Mouse (Mus musculus): ENCODE measurements at regions not wholly inside any gene's neighbourhood (a gene's known extent, or its start where the extent isn't known, plus 50 kb on each side); places are given as distances from the start of the nearest gene placed in this dataset.

DNA sequence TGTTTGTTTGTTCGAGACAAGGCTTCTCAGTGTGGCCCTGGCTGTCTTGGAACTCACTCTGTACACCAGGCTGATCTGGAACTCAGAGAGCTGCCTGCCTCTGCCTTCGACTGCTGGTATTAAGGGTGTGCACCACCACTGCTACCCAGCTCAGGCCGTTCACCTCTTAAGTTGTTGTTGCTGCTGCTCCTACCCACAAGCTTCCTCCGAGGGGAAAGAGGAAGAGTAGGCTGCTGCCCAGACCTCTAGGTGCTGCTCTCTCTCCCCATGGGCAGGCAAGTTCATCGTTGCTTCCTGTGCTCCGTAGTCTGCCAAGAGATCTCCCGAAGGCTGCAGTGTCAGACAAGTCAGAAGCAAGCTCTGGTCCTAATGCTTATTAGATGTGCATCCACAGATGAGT, 64.2 kb upstream of the Plet1 start:
- Histone ChIP-seq H3K9ac (replicated peaks) (no peak overlapping the region), H3K36me3 (no peaks in the 10 kb centered on the region), H3K9me3 (replicated peaks) (no peaks in the 10 kb centered on the region), H3K4me2 (no peak overlapping the region), H3K27me3 (replicated peaks) (no peaks in the 10 kb centered on the region), H3K4me1 (peaks cover 1% of the 10 kb centered on the region; the same call in 1 of the 2 replicates), H3K4me3 (replicated peaks) (no peak overlapping the region), H3K27ac (replicated peaks) (no peak overlapping the region)
- no peak for ATAC-seq (ENCODE audit: low FRiP score)
- 86% methylated on average over 7 of the region's 7 CpGs for WGBS

GRCm38 (mm10) chr9:50433525-50433924, 60.8 kb upstream of the Plet1 start:
- H3K4me1 ChIP-seq = peaks cover 3% of the 10 kb centered on the region; the same call in 1 of the 2 replicates
- H3K27me3 ChIP-seq (replicated peaks) = no peaks in the 10 kb centered on the region
- no peak overlapping the region for H3K4me3 ChIP-seq (replicated peaks)
- 69% methylated on average over 4 of the region's 4 CpGs for WGBS
- H3K9ac ChIP-seq (replicated peaks) = no peak overlapping the region
- H3K27ac ChIP-seq (replicated peaks) = no peak overlapping the region
- H3K36me3 ChIP-seq = no peaks in the 10 kb centered on the region
- no peaks in the 10 kb centered on the region for H3K9me3 ChIP-seq (replicated peaks)
- no peak for ATAC-seq (ENCODE audit: low FRiP score)
- H3K4me2 ChIP-seq = no peak overlapping the region

- Histone ChIP-seq H3K9ac (replicated peaks) (no peak overlapping the region), H3K4me2 (no peak overlapping the region), H3K36me3 (no peaks in the 10 kb centered on the region), H3K4me3 (replicated peaks) (no peak overlapping the region), H3K4me1 (peaks cover 3% of the 10 kb centered on the region; the same call in 1 of the 2 replicates), H3K27ac (replicated peaks) (no peak overlapping the region), H3K9me3 (replicated peaks) (no peaks in the 10 kb centered on the region), H3K27me3 (replicated peaks) (no peaks in the 10 kb centered on the region)
- no peak for ATAC-seq (ENCODE audit: low FRiP score)
- 52% methylated on average over 4 of the region's 4 CpGs for WGBS
Observed at GRCm38 (mm10) chr9:50433978-50434377, 60.3 kb upstream of the Plet1 start.

GRCm38 (mm10) chr9:50437830-50438722, 56.2 kb upstream of the Plet1 start:
- Histone ChIP-seq H3K4me2 (peak overlapping the region; percentile 87), H3K4me3 (replicated peaks) (peak overlapping the region; percentile 38), H3K27me3 (replicated peaks) (0 out of 2 replicates have a peak, but pooled peaks cover 5% of the 10 kb centered on the region), H3K9ac (replicated peaks) (peak overlapping the region; percentile 55), H3K36me3 (no peaks in the 10 kb centered on the region), H3K4me1 (peaks cover 3% of the 10 kb centered on the region; the same call in 1 of the 2 replicates), H3K9me3 (replicated peaks) (no peaks in the 10 kb centered on the region), H3K27ac (replicated peaks) (no peak overlapping the region)
- peak; percentile 90 for ATAC-seq (ENCODE audit: low FRiP score)
- 16% methylated on average over 17 of the region's 17 CpGs for WGBS

GRCm38 (mm10) chr9:50438738-50439137, 55.6 kb upstream of the Plet1 start:
- H3K4me2 ChIP-seq = no peak overlapping the region
- no peak overlapping the region for H3K4me3 ChIP-seq (replicated peaks)
- H3K27ac ChIP-seq (replicated peaks) = no peak overlapping the region
- 67% methylated on average over 7 of the region's 7 CpGs for WGBS
- H3K9ac ChIP-seq (replicated peaks) = no peak overlapping the region
- no peaks in the 10 kb centered on the region for H3K36me3 ChIP-seq
- H3K4me1 ChIP-seq = peaks cover 3% of the 10 kb centered on the region; the same call in 1 of the 2 replicates
- ATAC-seq (ENCODE audit: low FRiP score) = no peak
- H3K27me3 ChIP-seq (replicated peaks) = 0 out of 2 replicates have a peak, but pooled peaks cover 5% of the 10 kb centered on the region
- H3K9me3 ChIP-seq (replicated peaks) = no peaks in the 10 kb centered on the region

DNA sequence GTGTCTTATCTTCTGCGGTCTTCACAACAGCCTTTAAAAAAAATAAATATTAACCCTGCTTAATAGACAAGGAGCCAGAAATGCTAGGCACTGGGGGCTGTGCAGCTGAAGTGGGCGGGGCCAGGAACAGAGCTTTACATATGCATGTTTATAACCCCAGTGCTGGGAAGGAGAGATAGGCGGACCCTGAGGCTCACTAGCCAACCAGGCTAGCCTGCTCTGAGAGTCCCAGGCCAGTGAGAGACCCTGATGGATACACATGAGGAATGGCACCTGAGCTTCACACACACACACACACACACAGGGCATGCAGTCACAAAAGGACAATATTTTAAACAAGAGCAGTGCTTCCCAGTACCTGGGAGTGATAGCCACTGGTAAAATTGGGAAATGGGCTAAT, 54.1 kb upstream of the Plet1 start:
- peaks cover 3% of the 10 kb centered on the region; the same call in 1 of the 2 replicates for H3K4me1 ChIP-seq
- 0 out of 2 replicates have a peak, but pooled peaks cover 5% of the 10 kb centered on the region for H3K27me3 ChIP-seq (replicated peaks)
- no peak overlapping the region for H3K4me3 ChIP-seq (replicated peaks)
- no peak overlapping the region for H3K4me2 ChIP-seq
- H3K27ac ChIP-seq (replicated peaks) = no peak overlapping the region
- no peaks in the 10 kb centered on the region for H3K9me3 ChIP-seq (replicated peaks)
- no peak for ATAC-seq (ENCODE audit: low FRiP score)
- WGBS = 74% methylated on average over 3 of the region's 3 CpGs
- H3K9ac ChIP-seq (replicated peaks) = no peak overlapping the region
- H3K36me3 ChIP-seq = no peaks in the 10 kb centered on the region

- Histone ChIP-seq H3K9me3 (replicated peaks) (no peaks in the 10 kb centered on the region), H3K4me3 (replicated peaks) (no peak overlapping the region), H3K9ac (replicated peaks) (no peak overlapping the region), H3K36me3 (no peaks in the 10 kb centered on the region), H3K4me2 (no peak overlapping the region), H3K4me1 (peaks cover 3% of the 10 kb centered on the region; the same call in 1 of the 2 replicates), H3K27me3 (replicated peaks) (0 out of 2 replicates have a peak, but pooled peaks cover 5% of the 10 kb centered on the region), H3K27ac (replicated peaks) (no peak overlapping the region)
- ATAC-seq (ENCODE audit: low FRiP score) = no peak
- WGBS = 62% methylated on average over 2 of the region's 2 CpGs
Observed at GRCm38 (mm10) chr9:50440689-50441088, 53.6 kb upstream of the Plet1 start.

DNA sequence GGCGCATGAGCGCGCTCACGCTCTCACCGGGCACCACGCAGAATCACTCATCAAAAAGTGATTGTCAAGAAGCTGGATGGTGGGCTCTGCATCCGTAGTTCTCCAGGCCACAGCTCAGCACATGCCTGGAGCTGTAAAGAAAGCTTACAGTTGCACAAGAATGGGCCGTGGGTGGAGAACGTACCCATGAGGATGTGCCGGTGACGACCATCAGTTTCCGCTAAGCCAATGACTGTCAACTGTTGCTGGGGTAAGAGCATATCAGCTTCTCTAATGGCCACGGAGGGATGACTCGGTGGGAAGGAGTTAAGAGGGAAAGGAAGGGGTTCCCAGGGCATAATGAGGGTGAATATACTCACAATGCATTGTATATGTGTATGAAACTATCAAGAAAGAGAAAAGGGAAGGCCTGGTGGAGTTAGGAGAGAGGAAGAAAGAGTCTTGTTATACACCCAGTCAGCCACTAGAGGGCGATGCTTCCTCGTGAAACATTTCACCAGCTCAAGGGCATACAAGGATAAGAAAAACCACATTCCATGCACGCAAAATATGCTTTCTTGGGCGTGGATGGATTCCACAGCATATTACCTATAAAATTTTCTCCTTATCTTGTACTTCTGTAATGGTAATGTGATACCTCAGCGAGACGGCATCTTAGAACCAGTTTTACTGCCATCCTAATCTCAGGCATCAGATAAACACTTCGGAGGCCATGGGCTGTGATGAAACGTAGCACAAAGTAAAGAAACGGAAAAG, 50.4 kb upstream of the Plet1 start:
- H3K27ac ChIP-seq (replicated peaks) = no peak overlapping the region
- H3K36me3 ChIP-seq = no peaks in the 10 kb centered on the region
- H3K4me2 ChIP-seq = no peak overlapping the region
- no peaks in the 10 kb centered on the region for H3K9me3 ChIP-seq (replicated peaks)
- 60% methylated on average over 23 of the region's 23 CpGs for WGBS
- ATAC-seq (ENCODE audit: low FRiP score) = no peak
- no peak overlapping the region for H3K4me3 ChIP-seq (replicated peaks)
- H3K27me3 ChIP-seq (replicated peaks) = 0 out of 2 replicates have a peak, but pooled peaks cover 5% of the 10 kb centered on the region
- 0 out of 2 replicates have a peak, but pooled peaks cover 3% of the 10 kb centered on the region for H3K4me1 ChIP-seq
- no peak overlapping the region for H3K9ac ChIP-seq (replicated peaks)

All from neural tube, embryonic 15.5 days (tissue).